Mouse (Mus musculus): ENCODE results near the gene Rhox9.

DNA sequence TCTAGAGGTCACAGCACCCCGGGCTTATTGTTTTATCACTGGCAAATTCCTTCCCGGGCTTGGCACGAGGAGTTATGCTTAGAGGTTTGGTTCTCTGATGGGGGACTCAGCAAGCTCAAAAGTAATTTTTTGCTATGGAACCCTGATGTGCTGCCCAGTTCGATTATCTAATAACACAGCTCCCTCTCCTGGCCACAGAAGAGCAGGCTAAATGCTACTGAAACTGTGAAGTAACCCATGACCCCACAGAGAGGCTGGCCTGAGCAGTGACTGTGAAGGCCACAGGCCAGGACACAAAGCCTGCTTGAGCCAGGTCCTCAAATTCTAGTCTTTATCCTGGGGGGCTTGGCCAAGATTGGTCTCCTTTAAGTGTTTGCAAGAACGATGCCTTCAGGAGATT, 2.2 kb upstream of the Rhox9 start:
- TF ChIP-seq FLI1 (IDR thresholded peaks at IDR 0.05; ENCODE audit: low read length), result no peak
- no peak for TF ChIP-seq GATA1 (IDR thresholded peaks at IDR 0.05; ENCODE audit: borderline replicate concordance, low read length)
